Mouse (Mus musculus) embryonic facial prominence, embryonic 10.5 days (tissue): ENCODE data around the gene Hectd3. TPM values are rescaled to one million over a fixed set of nuclear protein-coding genes. Genes with fewer than 3 reads are reported as not detected.

ENCODE experiments used
- DNase-seq: peaks from one replicate; pipeline ENCODE4 v3.0.0-alpha.2; 2017; ENCODE audit warnings: low spot score
- H3K27ac ChIP-seq: fragments of 300-500 bp; sonication (generic); replicated peaks from 2 replicates; pipeline ENCODE4 v1.5.1; 2016; ENCODE audit warnings: mild to moderate bottlenecking
- H3K27me3 ChIP-seq: fragments of 300-500 bp; sonication (generic); replicated peaks from 2 replicates; pipeline ENCODE4 v1.6.1; 2016; ENCODE audit warnings: low read depth, mild to moderate bottlenecking; ENCODE audit not compliant: poor library complexity, severe bottlenecking
- H3K36me3 ChIP-seq: fragments of 300-500 bp; sonication (generic); replicated peaks from 2 replicates; pipeline ENCODE4 v1.6.1; 2016; ENCODE audit warnings: mild to moderate bottlenecking, moderate library complexity
- H3K4me1 ChIP-seq: fragments of 300-500 bp; sonication (generic); 2 replicates; pipeline ENCODE4 v1.6.1; 2016
- H3K4me3 ChIP-seq: fragments of 300-500 bp; sonication (generic); 2 replicates; pipeline ENCODE4 v1.5.1; 2016; ENCODE audit warnings: mild to moderate bottlenecking, moderate library complexity
- H3K9me3 ChIP-seq: fragments of 300-500 bp; sonication (generic); 2 replicates; pipeline ENCODE4 v1.6.1; 2016; ENCODE audit warnings: mild to moderate bottlenecking
- WGBS: fragments of 180-500 bp; shearing (Covaris S2); methylation state at CpG from one replicate; pipeline ENCODE4 v1.1.7; 2016; 5-methylcytosine and 5-hydroxymethylcytosine counted together
- polyA plus RNA-seq: library from polyadenylated mRNA; unstranded; fragments of >200 nt; fragmentation: Nextera tagmentation; extraction: Ambion mirVana; gene quantifications from 2 replicates; pipeline ENCODE4 v1.2.1, GENCODE M21; 2016

The Hectd3 gene
- polyA plus RNA-seq, 1 experiment from 2014 or later, result 9.6 TPM

GRCm38 (mm10) chr4:117001957-117002356, 6.8 kb downstream of the Hectd3 start:
- Histone ChIP-seq H3K27ac (no peak overlapping the region), H3K27me3 (0 out of 2 replicates have a peak, but pooled peaks cover 6% of the 10 kb centered on the region), H3K9me3 (no peaks in the 10 kb centered on the region), H3K4me1 (peaks cover 12% of the 10 kb centered on the region), H3K36me3 (peaks cover 44% of the 10 kb centered on the region), H3K4me3 (no peak overlapping the region)
- no peak for DNase-seq
- 89% methylated on average over 16 of the region's 16 CpGs for whole genome bisulfite sequencing

DNA sequence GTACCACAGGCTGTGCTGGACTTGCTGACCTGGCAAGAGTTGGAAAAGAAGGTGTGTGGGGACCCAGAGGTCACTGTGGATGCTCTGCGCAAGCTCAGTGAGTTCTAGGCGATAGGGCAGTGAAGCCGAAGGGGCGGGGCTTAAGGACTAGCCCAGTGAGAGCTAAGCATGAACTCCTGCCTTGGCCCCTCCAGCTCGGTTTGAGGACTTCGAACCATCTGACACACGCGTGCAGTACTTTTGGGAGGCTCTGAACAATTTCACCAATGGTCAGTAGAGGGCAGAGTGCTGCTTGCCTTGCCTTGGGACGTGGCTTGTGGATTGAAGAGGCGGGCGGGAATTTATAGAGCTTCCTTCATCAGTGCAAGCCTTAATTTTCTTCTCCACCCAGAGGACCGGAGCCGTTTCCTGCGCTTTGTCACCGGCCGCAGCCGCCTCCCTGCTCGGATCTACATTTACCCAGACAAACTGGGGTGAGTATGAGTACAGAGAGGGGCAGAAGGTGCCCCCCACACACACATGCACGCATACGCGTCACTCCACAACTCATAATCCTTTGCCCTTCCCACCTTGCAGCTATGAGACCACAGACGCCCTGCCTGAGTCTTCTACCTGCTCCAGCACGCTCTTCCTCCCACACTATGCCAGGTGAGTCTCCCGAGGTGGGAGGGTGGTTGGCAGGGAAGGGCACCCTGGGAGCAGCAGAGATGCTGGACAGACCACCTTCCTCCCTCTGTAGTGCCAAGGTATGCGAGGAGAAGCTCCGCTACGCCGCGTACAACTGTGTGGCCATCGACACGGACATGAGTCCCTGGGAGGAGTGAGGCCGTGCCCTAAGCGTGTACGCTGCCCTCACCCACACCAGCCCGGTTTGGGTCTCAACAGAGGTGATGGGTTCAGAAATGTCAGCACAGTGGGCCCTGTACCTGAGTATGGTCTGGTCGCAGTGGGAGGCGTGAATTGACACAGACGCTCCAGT, 7.7 kb downstream of the Hectd3 start:
- H3K4me1 ChIP-seq, result peaks cover 12% of the 10 kb centered on the region
- H3K9me3 ChIP-seq, result no peaks in the 10 kb centered on the region
- peaks cover 44% of the 10 kb centered on the region for H3K36me3 ChIP-seq
- peak; percentile 72 for DNase-seq
- H3K4me3 ChIP-seq, result no peak overlapping the region; the same call in 1 of the 2 replicates
- H3K27me3 ChIP-seq, result 0 out of 2 replicates have a peak, but pooled peaks cover 5% of the 10 kb centered on the region
- 56% methylated on average over 38 of the region's 38 CpGs for WGBS
- H3K27ac ChIP-seq, result no peak overlapping the region; the same call in 1 of the 2 replicates

DNA sequence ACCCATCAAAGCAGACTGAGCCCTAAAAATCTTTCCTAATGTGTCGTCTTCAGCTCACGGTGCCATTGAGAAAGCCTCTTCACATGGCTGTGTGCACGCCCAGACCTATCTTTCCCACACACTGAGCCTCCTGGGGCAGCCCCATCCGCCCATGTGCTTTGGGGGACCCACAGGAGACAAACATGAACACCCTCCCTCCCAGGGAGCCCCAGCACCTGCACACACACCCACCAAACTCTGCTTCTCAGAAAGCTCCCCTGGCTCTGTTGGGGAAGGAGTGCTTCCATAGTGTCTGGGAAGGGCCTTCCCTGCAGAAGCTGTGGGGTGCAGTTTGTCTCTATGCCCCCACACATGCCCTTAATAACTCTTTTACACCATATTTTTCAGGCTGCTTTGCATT, 9.5 kb downstream of the Hectd3 start:
- no peak for DNase-seq
- Histone ChIP-seq H3K4me1 (peaks cover 12% of the 10 kb centered on the region), H3K27me3 (0 out of 2 replicates have a peak, but pooled peaks cover 5% of the 10 kb centered on the region), H3K27ac (no peak overlapping the region), H3K4me3 (no peak overlapping the region), H3K36me3 (peaks cover 30% of the 10 kb centered on the region), H3K9me3 (no peaks in the 10 kb centered on the region)
- WGBS, result 81% methylated on average over 4 of the region's 4 CpGs

GRCm38 (mm10) chr4:117005611-117006400, 10.7 kb downstream of the Hectd3 start:
- DNase-seq, result no peak

DNA sequence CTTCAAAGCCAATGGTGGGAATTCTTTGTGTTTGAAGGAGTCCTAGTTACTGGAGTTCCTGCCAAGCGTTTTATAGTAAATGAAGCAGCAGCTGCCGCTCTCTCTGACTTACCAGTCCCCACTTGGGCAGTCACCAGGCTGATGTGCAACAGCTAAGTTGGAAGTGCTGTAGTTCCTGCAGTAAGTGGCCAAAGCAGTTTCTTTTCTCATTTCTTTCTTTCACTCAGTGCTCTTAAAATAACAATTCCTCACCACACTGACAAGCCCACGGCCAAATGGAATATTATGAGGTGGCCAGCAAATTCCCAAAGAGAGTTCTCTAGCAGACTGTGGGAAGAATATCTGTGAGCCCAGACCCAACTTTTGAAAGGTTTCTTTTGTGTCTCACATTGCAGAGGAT, 11.9 kb downstream of the Hectd3 start:
- DNase-seq, result no peak
- Histone ChIP-seq H3K9me3 (no peaks in the 10 kb centered on the region), H3K36me3 (peaks cover 14% of the 10 kb centered on the region), H3K4me3 (no peak overlapping the region), H3K27me3 (0 out of 2 replicates have a peak, but pooled peaks cover 2% of the 10 kb centered on the region), H3K4me1 (peaks cover 12% of the 10 kb centered on the region), H3K27ac (no peak overlapping the region)
- whole genome bisulfite sequencing, result 73% methylated on average over 3 of the region's 3 CpGs

More at GRCm38 (mm10) chr4:117005611-117006400, 10.7 kb downstream of the Hectd3 start:
- Histone ChIP-seq H3K4me3 (no peak overlapping the region), H3K36me3 (peaks cover 19% of the 10 kb centered on the region), H3K9me3 (no peaks in the 10 kb centered on the region), H3K27ac (no peak overlapping the region), H3K4me1 (peaks cover 12% of the 10 kb centered on the region), H3K27me3 (0 out of 2 replicates have a peak, but pooled peaks cover 5% of the 10 kb centered on the region)
- WGBS, result 75% methylated on average over 7 of the region's 7 CpGs

- no peaks in the 10 kb centered on the region for H3K9me3 ChIP-seq
- no peaks in the 10 kb centered on the region for H3K4me1 ChIP-seq
- H3K27ac ChIP-seq, result no peak overlapping the region
- no peak for DNase-seq
- no peak overlapping the region for H3K4me3 ChIP-seq
- WGBS, result 83% methylated on average over 5 of the region's 5 CpGs
- no peaks in the 10 kb centered on the region for H3K27me3 ChIP-seq
- H3K36me3 ChIP-seq, result no peaks in the 10 kb centered on the region
These were observed 15.1 kb downstream of the Hectd3 start for GRCm38 (mm10) chr4:117010231-117010630.

- WGBS, result 86% methylated on average over 6 of the region's 6 CpGs
These were observed 18.5 kb downstream of the Hectd3 start for GRCm38 (mm10) chr4:117013596-117013995.

GRCm38 (mm10) chr4:117014901-117015415, 19.8 kb downstream of the Hectd3 start:
- Histone ChIP-seq H3K4me3 (no peak overlapping the region), H3K4me1 (peaks cover 4% of the 10 kb centered on the region), H3K27me3 (no peaks in the 10 kb centered on the region), H3K9me3 (no peaks in the 10 kb centered on the region), H3K36me3 (no peaks in the 10 kb centered on the region), H3K27ac (no peak overlapping the region)
- WGBS, result 67% methylated on average over 4 of the region's 4 CpGs
- no peak for DNase-seq

More at GRCm38 (mm10) chr4:117013596-117013995, 18.5 kb downstream of the Hectd3 start:
- H3K27ac ChIP-seq, result no peak overlapping the region
- H3K36me3 ChIP-seq, result no peaks in the 10 kb centered on the region
- no peaks in the 10 kb centered on the region for H3K9me3 ChIP-seq
- H3K4me1 ChIP-seq, result no peaks in the 10 kb centered on the region
- H3K27me3 ChIP-seq, result no peaks in the 10 kb centered on the region
- DNase-seq, result no peak
- H3K4me3 ChIP-seq, result no peak overlapping the region

DNA sequence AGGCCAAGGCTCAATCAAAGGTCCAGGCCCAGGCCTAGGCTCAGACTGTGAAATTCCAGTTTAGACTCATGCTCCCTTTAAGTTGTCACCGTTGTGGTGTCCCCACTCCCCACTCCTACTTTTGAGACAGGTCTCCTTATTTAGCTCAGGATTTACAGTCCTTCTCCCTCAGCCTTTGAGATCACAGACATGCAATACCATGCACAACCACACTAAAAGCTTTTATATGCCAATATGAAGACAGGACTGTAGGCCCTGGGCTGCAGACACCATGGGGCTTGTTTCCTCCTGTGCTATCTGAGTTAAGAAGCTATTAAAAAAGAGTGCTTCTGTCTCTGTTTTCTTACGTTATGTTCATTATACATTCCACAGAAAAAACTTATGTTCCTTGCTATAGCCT, 22.6 kb downstream of the Hectd3 start:
- Histone ChIP-seq H3K4me1 (peaks cover 11% of the 10 kb centered on the region), H3K27ac (no peak overlapping the region), H3K9me3 (no peaks in the 10 kb centered on the region), H3K27me3 (no peaks in the 10 kb centered on the region), H3K36me3 (peaks cover 12% of the 10 kb centered on the region), H3K4me3 (no peak overlapping the region)
- no peak for DNase-seq
- WGBS, result 92% methylated on average over 2 of the region's 2 CpGs

GRCm38 (mm10) chr4:117018327-117018726, 23.2 kb downstream of the Hectd3 start:
- 84% methylated on average over 7 of the region's 7 CpGs for whole genome bisulfite sequencing

GRCm38 (mm10) chr4:117019206-117020134, 24.4 kb downstream of the Hectd3 start, which contains the start of gene Eif2b3:
Gene Eif2b3, plus strand, starts transcription at chr4:117019402.
- 1% methylated on average over 61 of the region's 61 CpGs for WGBS
- H3K4me1 ChIP-seq, result peaks cover 11% of the 10 kb centered on the region
- no peaks in the 10 kb centered on the region for H3K27me3 ChIP-seq
- peak; percentile 95 for DNase-seq
- H3K27ac ChIP-seq, result peak within 1 kb of the TSS; percentile 86
- no peaks in the 10 kb centered on the region for H3K9me3 ChIP-seq
- H3K4me3 ChIP-seq, result peak within 1 kb of the TSS; percentile 90
- H3K36me3 ChIP-seq, result peaks cover 29% of the 10 kb centered on the region

More at GRCm38 (mm10) chr4:117018327-117018726, 23.2 kb downstream of the Hectd3 start:
- no peaks in the 10 kb centered on the region for H3K9me3 ChIP-seq
- no peak overlapping the region for H3K27ac ChIP-seq
- peaks cover 11% of the 10 kb centered on the region for H3K4me1 ChIP-seq
- H3K36me3 ChIP-seq, result peaks cover 18% of the 10 kb centered on the region
- DNase-seq, result no peak
- no peaks in the 10 kb centered on the region for H3K27me3 ChIP-seq
- H3K4me3 ChIP-seq, result no peak overlapping the region
